Comparison of ENCODE assay signal across 7 mouse cellular contexts in the genomic region with DNA sequence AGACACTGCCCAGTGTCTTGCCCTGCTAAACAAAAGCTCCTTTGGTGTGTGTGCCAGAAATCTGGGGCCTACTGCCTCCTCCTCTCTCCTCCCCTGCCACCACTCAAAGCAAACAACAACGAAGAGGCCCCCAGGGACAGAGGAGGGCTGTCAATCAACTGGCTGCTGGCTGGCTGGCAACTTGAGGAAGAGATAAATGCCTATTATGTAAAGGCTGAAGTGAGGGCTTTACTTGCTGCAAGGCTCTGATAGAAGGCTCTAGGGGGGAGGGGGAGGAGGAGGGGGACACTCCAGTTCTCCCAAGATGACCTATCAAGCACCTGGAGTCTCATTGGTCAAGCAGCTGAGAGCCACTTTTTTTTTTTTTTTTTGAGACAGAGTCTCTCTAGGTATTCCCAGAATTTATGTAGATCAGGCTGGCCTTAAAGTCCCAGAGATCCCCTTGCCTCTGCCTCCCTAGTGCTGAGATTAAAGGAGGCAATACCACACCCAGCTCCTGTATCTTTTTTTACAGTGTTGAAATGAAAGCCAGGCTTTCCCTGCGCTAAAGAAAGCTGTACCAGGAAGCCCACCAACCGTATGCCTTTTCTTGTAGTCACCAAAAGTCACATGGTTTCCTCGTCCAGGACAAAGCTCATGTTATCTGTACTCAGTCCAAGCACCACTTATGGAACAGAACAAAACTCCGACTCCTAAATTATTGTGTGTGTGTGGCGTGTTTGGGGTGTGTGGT. TPM values are rescaled to one million over a fixed set of nuclear protein-coding genes. Genes with fewer than 3 reads are reported as not detected.
DNase-seq lines count a peak whose midpoint lies in the region; ATAC-seq lines count a peak whose summit lies in the region.

No protein-coding gene starts in this region.

- H3K9ac ChIP-seq in limb, embryonic 11.5 days (ENCODE audit: low read length) = no peak overlapping the region
- H3K9ac ChIP-seq in neural tube, embryonic 14.5 days (replicated peaks; ENCODE audit: low read depth, low read length) = no peak overlapping the region

- H3K36me3 ChIP-seq in limb, embryonic 11.5 days (ENCODE audit: control insufficient read depth, insufficient read depth, low read length) = no peaks in the 10 kb centered on the region
- no peaks in the 10 kb centered on the region for H3K36me3 ChIP-seq in neural tube, embryonic 14.5 days (ENCODE audit: control insufficient read depth, insufficient read depth, low read length)

- no peak for ATAC-seq in limb, embryonic 11.5 days (ENCODE audit: insufficient number of reproducible peaks, low FRiP score, low TSS enrichment, low read depth)
- peak; percentile 58; the same call in 1 of the 2 replicates for ATAC-seq in neural tube, embryonic 14.5 days (ENCODE audit: low read depth)
- no peak for ATAC-seq in CD4-positive, CD25-positive, alpha-beta regulatory T cell, adult 4 months

- H3K4me3 ChIP-seq in limb, embryonic 11.5 days (ENCODE audit: low read depth, low read length) = no peak overlapping the region
- no peak overlapping the region for H3K4me3 ChIP-seq in neural tube, embryonic 14.5 days (ENCODE audit: low read depth, low read length)

- 0 out of 2 replicates have a peak, but pooled peaks cover 6% of the 10 kb centered on the region for H3K4me1 ChIP-seq in limb, embryonic 11.5 days (ENCODE audit: control insufficient read depth, insufficient read depth, low read length)
- no peaks in the 10 kb centered on the region for H3K4me1 ChIP-seq in neural tube, embryonic 14.5 days (ENCODE audit: control insufficient read depth, insufficient read depth, low read length)

- 68% methylated on average over 6 of the region's 6 CpGs for WGBS in limb, embryonic 11.5 days
- WGBS in neural tube, embryonic 14.5 days = 66% methylated on average over 6 of the region's 6 CpGs

- H3K4me2 ChIP-seq in limb, embryonic 11.5 days (ENCODE audit: low read depth, severe bottlenecking) = no peak overlapping the region
- no peak overlapping the region for H3K4me2 ChIP-seq in neural tube, embryonic 14.5 days (ENCODE audit: low read depth, low read length)

- no peaks in the 10 kb centered on the region for H3K9me3 ChIP-seq in limb, embryonic 11.5 days (ENCODE audit: control insufficient read depth, low read length)
- no peaks in the 10 kb centered on the region for H3K9me3 ChIP-seq in neural tube, embryonic 14.5 days (ENCODE audit: control insufficient read depth, low read length)

- DNase-seq in spleen, postnatal 14 days (ENCODE audit: low spot score in 2 of 2) = peak; percentile 22 to 60
- DNase-seq in spleen, adult 12 weeks (ENCODE audit: low spot score) = no peak
- DNase-seq in embryo, embryonic 11 days = peak; percentile 80
- DNase-seq in limb, embryonic 11.5 days (ENCODE audit: low spot score) = peak; percentile 35
- no peak for DNase-seq in gastrocnemius, adult 18-20 months (ENCODE audit: low spot score)

- H3K27me3 ChIP-seq in limb, embryonic 11.5 days (ENCODE audit: control insufficient read depth, insufficient read depth, low read length) = no peaks in the 10 kb centered on the region
- H3K27me3 ChIP-seq in neural tube, embryonic 14.5 days (ENCODE audit: control insufficient read depth, insufficient read depth, low read length) = no peaks in the 10 kb centered on the region

- no peak overlapping the region for H3K27ac ChIP-seq in limb, embryonic 11.5 days (replicated peaks; ENCODE audit: low read depth, low read length)
- H3K27ac ChIP-seq in neural tube, embryonic 14.5 days (ENCODE audit: low read depth, low read length) = no peak overlapping the region

RNA-seq across cellular contexts. Expression of a gene that starts 24.4 kb away (rescaled TPM):
- 18.5 and 21.0 TPM in 2 replicates for polyA plus RNA-seq in limb, embryonic 11.5 days (2014; fragmentation: Nextera tagmentation; extraction: Ambion mirVana)
- 17.1 and 18.5 TPM in 2 replicates for polyA plus RNA-seq in neural tube, embryonic 14.5 days (2014; fragmentation: Nextera tagmentation; extraction: Ambion mirVana)
- total RNA-seq in gastrocnemius, adult 18-20 months (2021) = 10 to 100 TPM; 14.6 to 20.4 TPM
- polyA plus RNA-seq in CD4-positive, CD25-positive, alpha-beta regulatory T cell, adult 4 months (2017; shearing (Covaris generic)) = 10 to 100 TPM; 78.6 to 87.5 TPM

Comparison
In these comparisons a context has a peak if more than half of its experiments do, and no peak if none do; other contexts are left out.
1. DNase-seq: peak in spleen, postnatal 14 days (2 of 2), embryo, embryonic 11 days (single experiment) and limb, embryonic 11.5 days (single experiment); none in spleen, adult 12 weeks (single experiment) and gastrocnemius, adult 18-20 months (single experiment).